8 mouse cellular contexts compared by ENCODE assay signal in genomic region chr19:28963113-28963512, GRCm38 (mm10). TPM values are rescaled to one million over a fixed set of nuclear protein-coding genes. Genes with fewer than 3 reads are reported as not detected.
DNase-seq lines count a peak whose midpoint lies in the region; ATAC-seq and TF ChIP-seq lines count a peak whose summit lies in the region.

No protein-coding gene starts in this region.

- H3K9ac ChIP-seq in limb, embryonic 15.5 days: no peak overlapping the region
- H3K9ac ChIP-seq in stomach, embryonic 15.5 days: no peak overlapping the region

- H3K27ac ChIP-seq in cerebellum, adult 2 months (ENCODE audit: insufficient read depth, low read length): peak overlapping the region; percentile 94; the same call in 1 of the 2 replicates
- H3K27ac ChIP-seq in limb, embryonic 15.5 days: no peak overlapping the region
- no peak overlapping the region for H3K27ac ChIP-seq in stomach, embryonic 15.5 days

- DNase-seq in cerebellum, adult 2 months: peak in 1 of 2 experiments; percentile 25
- peak; percentile 18 to 43 for DNase-seq in right cerebral cortex, postnatal 36 days (ENCODE audit: low spot score in 2 of 2)
- DNase-seq in right cerebral cortex, postnatal 4 days: no peak
- DNase-seq in ovary, postnatal 36 days (ENCODE audit: low spot score): no peak
- no peak for DNase-seq in adrenal gland, adult 2 months

- H3K4me1 ChIP-seq in cerebellum, adult 2 months (ENCODE audit: control insufficient read depth, insufficient read depth, low read length): peaks cover 4% of the 10 kb centered on the region; the same call in 1 of the 2 replicates
- H3K4me1 ChIP-seq in limb, embryonic 15.5 days: peaks cover 11% of the 10 kb centered on the region
- peaks cover 6% of the 10 kb centered on the region; the same call in 1 of the 2 replicates for H3K4me1 ChIP-seq in stomach, embryonic 15.5 days

- WGBS in cerebellum, adult 2 months: 16% methylated on average over 3 of the region's 3 CpGs
- 38% methylated on average over 3 of the region's 3 CpGs for WGBS in limb, embryonic 15.5 days
- 41% methylated on average over 3 of the region's 3 CpGs for WGBS in stomach, embryonic 15.5 days

- peak overlapping the region; percentile 92 for H3K4me2 ChIP-seq in limb, embryonic 15.5 days
- peak overlapping the region; percentile 95 for H3K4me2 ChIP-seq in stomach, embryonic 15.5 days

- TF ChIP-seq CTCF in cerebellum, adult 2 months (IDR thresholded peaks at IDR 0.05; ENCODE audit: borderline replicate concordance, insufficient read depth, low read depth, low read length): no peak

- H3K36me3 ChIP-seq in limb, embryonic 15.5 days: no peaks in the 10 kb centered on the region
- H3K36me3 ChIP-seq in stomach, embryonic 15.5 days: no peaks in the 10 kb centered on the region

- TF ChIP-seq POLR2A in cerebellum, adult 2 months (IDR thresholded peaks at IDR 0.05; ENCODE audit: borderline replicate concordance, insufficient read depth, low read length): no peak

- peak overlapping the region; percentile 83 for H3K4me3 ChIP-seq in cerebellum, adult 2 months (replicated peaks; ENCODE audit: insufficient read depth, low read depth, low read length)
- peak overlapping the region; percentile 89; the same call in 1 of the 2 replicates for H3K4me3 ChIP-seq in limb, embryonic 15.5 days
- no peak overlapping the region for H3K4me3 ChIP-seq in stomach, embryonic 15.5 days (replicated peaks)

- H3K9me3 ChIP-seq in limb, embryonic 15.5 days: no peaks in the 10 kb centered on the region
- no peaks in the 10 kb centered on the region for H3K9me3 ChIP-seq in stomach, embryonic 15.5 days

- no peaks in the 10 kb centered on the region for H3K27me3 ChIP-seq in cerebellum, adult 2 months (ENCODE audit: control insufficient read depth, insufficient read depth, low read length)
- H3K27me3 ChIP-seq in limb, embryonic 15.5 days: no peaks in the 10 kb centered on the region
- H3K27me3 ChIP-seq in stomach, embryonic 15.5 days (replicated peaks): no peaks in the 10 kb centered on the region

- ATAC-seq in cerebellum, adult (ENCODE audit: insufficient number of reproducible peaks, low FRiP score, low TSS enrichment): no peak
- ATAC-seq in limb, embryonic 15.5 days (ENCODE audit: insufficient number of reproducible peaks, low FRiP score, low TSS enrichment, low read depth): no peak
- ATAC-seq in stomach, embryonic 15.5 days (ENCODE audit: insufficient read depth, low FRiP score, low read depth): no peak

RNA-seq across cellular contexts. Expression of gene Plpp6, which starts 0.6 kb away (rescaled TPM):
- polyA plus RNA-seq in cerebellum, adult 2 months (2012; rRNA removed): 29.7 and 31.9 TPM in 2 replicates
- polyA plus RNA-seq in limb, embryonic 15.5 days (2015; fragmentation: Nextera tagmentation; extraction: Ambion mirVana): 5.7 and 8.2 TPM in 2 replicates
- 10.3 and 10.7 TPM in 2 replicates for polyA plus RNA-seq in stomach, embryonic 15.5 days (2015; fragmentation: Nextera tagmentation; extraction: Ambion mirVana)
- total RNA-seq in adrenal gland, adult 2 months (2021): 10 to 100 TPM; 32.0 to 35.3 TPM
- polyA plus RNA-seq in adrenal gland, adult 2 months (2012; rRNA removed): 26.5 and 27.1 TPM in 2 replicates

RNA-seq across cellular contexts. Expression of gene 4430402I18Rik, which starts 4.5 kb away (rescaled TPM):
- polyA plus RNA-seq in cerebellum, adult 2 months (2012; rRNA removed): 4.5 and 6.2 TPM in 2 replicates
- polyA plus RNA-seq in limb, embryonic 15.5 days (2015; fragmentation: Nextera tagmentation; extraction: Ambion mirVana): 0.47 and 1.5 TPM in 2 replicates
- 0.85 and 1.9 TPM in 2 replicates for polyA plus RNA-seq in stomach, embryonic 15.5 days (2015; fragmentation: Nextera tagmentation; extraction: Ambion mirVana)
- 1 to 10 TPM; 5.1 to 5.3 TPM for total RNA-seq in adrenal gland, adult 2 months (2021)
- polyA plus RNA-seq in adrenal gland, adult 2 months (2012; rRNA removed): 0.65 and 1.1 TPM in 2 replicates

RNA-seq across cellular contexts. Expression of gene Cdc37l1, which starts 27.0 kb away (rescaled TPM):
- 86.2 and 91.8 TPM in 2 replicates for polyA plus RNA-seq in cerebellum, adult 2 months (2012; rRNA removed)
- 34.9 and 35.2 TPM in 2 replicates for polyA plus RNA-seq in limb, embryonic 15.5 days (2015; fragmentation: Nextera tagmentation; extraction: Ambion mirVana)
- 33.5 and 33.9 TPM in 2 replicates for polyA plus RNA-seq in stomach, embryonic 15.5 days (2015; fragmentation: Nextera tagmentation; extraction: Ambion mirVana)
- total RNA-seq in adrenal gland, adult 2 months (2021): 10 to 100 TPM; 39.4 to 46.2 TPM
- polyA plus RNA-seq in adrenal gland, adult 2 months (2012; rRNA removed): 10.7 and 11.2 TPM in 2 replicates

Comparison
In these comparisons a context has a peak if more than half of its experiments do, and no peak if none do; other contexts are left out.
1. DNase-seq: peak in right cerebral cortex, postnatal 36 days (2 of 2); none in right cerebral cortex, postnatal 4 days (single experiment), ovary, postnatal 36 days (single experiment) and adrenal gland, adult 2 months (single experiment).